Mouse (Mus musculus) liver, adult 2 months (tissue): Measurements from ENCODE around the gene Wdr49. TPM values are rescaled to one million over a fixed set of nuclear protein-coding genes. Genes with fewer than 3 reads are reported as not detected.

Experiments
- DNase-seq: peaks from one replicate; pipeline ENCODE4 v3.0.0-alpha.2; 2011; ENCODE audit warnings: low read depth, low spot score; ENCODE audit errors: extremely low read depth
- H3K27ac ChIP-seq: fragments of 200-500 bp; replicated peaks from 2 replicates; pipeline ENCODE4 v1.5.1; 2012; ENCODE audit warnings: low read depth, mild to moderate bottlenecking, control low read depth, inconsistent platforms, low read length; ENCODE audit not compliant: insufficient read depth
- H3K27me3 ChIP-seq: fragments of 200-500 bp; 2 replicates; pipeline ENCODE4 v1.6.1; 2012; ENCODE audit warnings: mild to moderate bottlenecking, moderate library complexity, low read length, inconsistent platforms; ENCODE audit not compliant: control insufficient read depth, insufficient read depth
- H3K36me3 ChIP-seq: fragments of 200-500 bp; 2 replicates; pipeline ENCODE4 v1.6.1; 2012; ENCODE audit warnings: low read length, inconsistent platforms; ENCODE audit not compliant: control insufficient read depth, insufficient read depth
- H3K4me1 ChIP-seq: fragments of 200-500 bp; 2 replicates; pipeline ENCODE4 v1.6.1; 2011; ENCODE audit warnings: low read length; ENCODE audit not compliant: control insufficient read depth, insufficient read depth
- H3K4me3 ChIP-seq: fragments of 200-500 bp; 2 replicates; pipeline ENCODE4 v1.5.1; 2011; ENCODE audit warnings: low read depth, mild to moderate bottlenecking, control low read depth, low read length, moderate library complexity; ENCODE audit not compliant: insufficient read depth
- H3K79me2 ChIP-seq: fragments of 200-500 bp; 2 replicates; pipeline ENCODE4 v1.6.1; 2012; ENCODE audit warnings: inconsistent platforms, mild to moderate bottlenecking, low read length, moderate library complexity; ENCODE audit not compliant: control insufficient read depth, insufficient read depth
- H3K9ac ChIP-seq: fragments of 200-500 bp; 2 replicates; pipeline ENCODE4 v1.6.1; 2012; ENCODE audit warnings: low read depth, mild to moderate bottlenecking, control low read depth, inconsistent platforms, low read length
- CTCF ChIP-seq: fragments of 200-500 bp; IDR thresholded peaks from 2 replicates; pipeline ENCODE4 v1.5.1; 2011; ENCODE audit warnings: low read depth, low read length, control low read depth
- POLR2A ChIP-seq: fragments of 200-500 bp; IDR thresholded peaks from 2 replicates; pipeline ENCODE4 v1.6.1; 2011; ENCODE audit warnings: low read length, control low read depth; ENCODE audit not compliant: insufficient read depth; ENCODE audit errors: extremely low read depth
- WGBS: fragments of 180-500 bp; shearing (Covaris S2); methylation state at CpG from one replicate; pipeline ENCODE4 v1.1.7; 2018; 5-methylcytosine and 5-hydroxymethylcytosine counted together
- polyA plus RNA-seq: library from polyadenylated mRNA; depleted of rRNA; stranded (reverse); fragments of >200 nt; gene quantifications from 2 replicates; pipeline ENCODE4 v1.2.3, GENCODE M21; 2012; rRNA removed
- total RNA-seq: library from RNA; depleted of rRNA; stranded (reverse); fragments of >200 nt; gene quantifications from 2 replicates; pipeline ENCODE4 v1.2.3, GENCODE M21; 2014; rRNA removed

Gene Wdr49
- total and polyA plus RNA-seq, 2 experiments: not detected

GRCm38 (mm10) chr3:75269978-75270377, 212.0 kb downstream of the Wdr49 start, which contains the start of gene Serpini2:
Serpini2 (minus strand) TSS chr3:75270078.
- WGBS: 83% methylated on average over 2 of the region's 2 CpGs
- no peak for TF ChIP-seq POLR2A
- no peak for TF ChIP-seq CTCF
- H3K27ac ChIP-seq: no peak within 1 kb of the TSS
- H3K36me3 ChIP-seq: no peaks in the 10 kb centered on the region
- H3K79me2 ChIP-seq: no peaks in the 10 kb centered on the region
- no peaks in the 10 kb centered on the region for H3K4me1 ChIP-seq
- no peak within 1 kb of the TSS for H3K4me3 ChIP-seq
- no peak within 1 kb of the TSS for H3K9ac ChIP-seq
- DNase-seq: no peak
- no peaks in the 10 kb centered on the region for H3K27me3 ChIP-seq

- TF ChIP-seq CTCF (no peak), POLR2A (no peak)
- H3K79me2 ChIP-seq: no peaks in the 10 kb centered on the region
- no peaks in the 10 kb centered on the region for H3K36me3 ChIP-seq
- no peak for DNase-seq
- H3K27ac ChIP-seq: no peak overlapping the region
- no peaks in the 10 kb centered on the region for H3K4me1 ChIP-seq
- no peak overlapping the region for H3K4me3 ChIP-seq
- H3K27me3 ChIP-seq: no peaks in the 10 kb centered on the region
- H3K9ac ChIP-seq: no peak overlapping the region
Observed at GRCm38 (mm10) chr3:75259356-75259755, 222.6 kb downstream of the Wdr49 start.

Other genes starting within 250 kb of the Wdr49 start
- gene Serpini2, start 212.1 kb downstream of the Wdr49 start, total RNA-seq: 0.13 and 3.5 TPM in 2 replicates
- not detected in 2 replicates for gene Serpini2, start 212.1 kb downstream of the Wdr49 start, polyA plus RNA-seq
- gene Pdcd10, start 74.7 kb upstream of the Wdr49 start, total RNA-seq: 25.8 and 31.4 TPM in 2 replicates
- 1.5 and 2.8 TPM in 2 replicates for gene Pdcd10, start 74.7 kb upstream of the Wdr49 start, polyA plus RNA-seq
- gene Serpini1, start 75.4 kb upstream of the Wdr49 start, total RNA-seq: 0.28 and 0.74 TPM in 2 replicates
- 0.05 and 0.12 TPM in 2 replicates for gene Serpini1, start 75.4 kb upstream of the Wdr49 start, polyA plus RNA-seq